Mouse (Mus musculus) T-helper 1 cell (primary cell): ENCODE results near the gene Spag17.
"Not testable (repeated sequence)": the region's sequence is repeated elsewhere in the genome, so short reads cannot be mapped to it uniquely, and the experiment has no call there.

Source experiments
- in situ Hi-C: fragments of 300-600 bp; cut with MboI, MseI; formaldehyde crosslinking; loops from one replicate; pipeline ENCODE4 v1.15.1; 2025; ENCODE audit warnings: high pct_unique_total_duplicates

Spag17 gene

DNA sequence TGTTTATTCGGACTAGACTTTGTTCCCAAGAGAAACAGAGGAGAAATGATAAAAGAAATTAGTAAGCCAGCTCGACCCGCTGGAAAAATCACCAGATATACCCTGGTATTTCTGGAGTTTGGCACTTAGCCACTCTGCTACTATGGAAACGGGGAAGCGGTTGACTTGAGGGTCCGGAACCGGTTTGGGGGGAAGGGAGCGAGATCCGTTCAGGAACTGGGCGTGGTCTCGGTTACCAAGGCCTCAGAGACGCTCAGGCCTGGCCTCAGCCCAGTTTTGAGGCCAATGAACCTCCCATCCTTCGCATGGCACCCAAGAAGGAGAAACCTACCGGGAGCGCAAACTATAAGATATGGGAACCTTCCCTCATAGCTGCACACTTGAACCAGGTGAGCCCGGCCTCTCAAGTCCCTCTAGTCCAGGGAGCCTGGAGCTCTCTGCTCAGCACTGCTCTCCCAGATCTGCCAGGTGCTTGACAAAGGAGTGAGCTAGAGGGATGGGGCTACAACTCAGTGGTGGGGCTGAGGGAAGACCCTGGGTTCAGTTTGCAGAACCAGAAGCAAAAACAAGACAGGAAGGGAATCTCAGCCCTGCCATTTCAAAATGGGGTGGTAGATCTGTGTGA lies at the start of gene Spag17:
Gene Spag17 (plus strand): TSS at position 220 of the 625 bp plus-strand sequence.
- in situ Hi-C loops, result no loop called here

- in situ Hi-C loops, result no loop called here
Measured at GRCm38 (mm10) chr3:99842333-99842732, 42.9 kb upstream of the Spag17 start.

DNA sequence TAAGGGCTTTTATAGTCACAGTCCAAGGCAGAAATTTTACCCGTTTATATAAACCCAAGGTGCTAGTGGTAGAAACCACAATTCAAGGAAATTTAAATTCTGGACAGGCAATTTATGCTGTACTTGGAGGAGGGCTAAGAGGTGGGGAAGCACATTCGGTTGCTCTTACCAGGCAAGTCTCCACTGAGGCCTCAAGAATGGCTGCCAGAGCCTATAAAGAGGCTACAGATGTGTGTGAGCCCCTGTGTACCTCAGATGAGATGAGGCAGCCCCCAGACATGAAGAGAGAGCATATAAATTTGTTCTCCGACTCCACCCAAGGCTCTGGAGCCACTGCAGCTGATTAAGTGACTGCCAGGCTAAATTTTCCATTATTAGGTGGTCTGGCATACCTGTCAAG lies 42.4 kb upstream of the Spag17 start:
- in situ Hi-C loops, result no loop called here

DNA sequence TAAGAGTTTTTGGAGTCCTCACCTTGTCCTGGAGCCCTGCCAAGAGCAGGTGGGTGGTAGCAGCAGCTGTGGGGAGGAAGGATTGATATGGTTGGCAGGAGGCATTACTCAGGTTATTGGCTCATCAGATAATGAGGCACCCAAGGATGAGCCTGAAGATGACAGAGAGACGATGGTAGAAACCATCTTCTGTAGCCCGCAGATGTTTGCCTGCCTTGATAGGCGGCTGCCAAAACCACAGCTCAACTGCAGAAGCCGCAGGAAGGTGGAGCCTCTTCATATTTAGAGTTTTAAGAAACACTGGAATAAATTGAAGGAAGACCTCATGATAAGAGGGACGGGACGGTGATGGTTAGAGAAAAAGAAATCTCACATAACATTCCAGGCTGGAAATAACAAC lies 42.0 kb upstream of the Spag17 start:
- in situ Hi-C loops, result no loop called here

DNA sequence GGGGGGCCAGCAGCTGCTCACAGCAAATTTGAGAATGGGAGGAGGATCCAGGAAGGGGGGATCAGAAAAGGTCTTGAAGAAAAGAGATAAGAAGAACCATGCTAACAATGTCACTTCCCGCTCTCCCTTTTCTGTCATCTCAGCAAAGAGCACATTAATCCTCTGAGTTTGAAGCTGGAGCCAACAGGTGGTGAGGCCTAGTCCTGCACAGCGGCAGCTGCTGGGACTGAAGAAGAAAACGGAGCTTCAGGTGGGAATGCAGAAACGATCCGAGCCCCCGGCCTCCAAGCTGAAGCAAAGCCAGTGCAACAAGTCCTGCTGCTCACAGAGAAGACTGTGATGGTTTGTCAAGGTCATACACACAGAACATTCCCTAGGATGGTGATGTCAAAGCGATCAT lies 34.3 kb upstream of the Spag17 start:
- in situ Hi-C loops, result no loop called here

GRCm38 (mm10) chr3:99854595-99854994 lies 30.6 kb upstream of the Spag17 start:
- in situ Hi-C loops, result no loop called here

GRCm38 (mm10) chr3:99858922-99859321 lies 26.3 kb upstream of the Spag17 start:
- in situ Hi-C loops, result no loop called here

DNA sequence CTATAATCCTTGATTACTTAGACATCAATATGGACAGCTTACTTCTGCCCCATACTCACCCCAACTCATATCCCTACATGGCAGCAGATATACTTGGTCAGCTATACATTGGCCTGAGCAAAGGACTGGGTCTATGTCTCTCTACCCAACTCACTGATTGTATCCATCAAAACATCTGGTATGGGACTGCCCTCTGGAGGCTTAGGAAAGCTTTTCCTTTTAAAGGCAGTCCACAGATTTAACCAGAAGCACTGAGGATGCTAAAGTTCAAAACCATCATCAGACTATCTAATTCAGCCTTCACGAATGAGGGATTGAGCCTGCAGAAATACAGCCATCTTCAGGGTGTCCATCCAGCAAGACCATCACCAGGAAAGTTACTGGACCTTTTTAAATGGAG lies 20.5 kb upstream of the Spag17 start:
- in situ Hi-C loops, result no loop called here

DNA sequence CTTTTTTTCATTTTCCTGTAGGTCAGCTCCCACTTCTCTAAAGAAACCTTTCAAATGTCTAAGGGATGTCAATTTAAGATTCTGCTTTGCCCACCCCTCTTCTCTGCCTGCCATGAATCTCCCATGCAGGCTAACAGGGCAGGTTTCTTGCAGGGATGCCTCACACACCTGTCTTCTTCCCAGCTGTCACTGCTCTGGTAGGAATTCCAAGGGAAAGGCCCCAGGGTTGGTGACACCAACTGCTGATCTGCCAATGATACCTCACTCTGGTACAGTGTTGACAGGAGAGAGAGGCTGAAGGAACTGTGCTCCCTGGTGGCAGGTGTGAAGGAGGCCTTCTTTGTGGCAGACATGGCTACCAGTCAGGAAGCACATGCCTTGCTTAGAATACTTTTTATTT lies 10.1 kb upstream of the Spag17 start:
- in situ Hi-C loops, result no loop called here

DNA sequence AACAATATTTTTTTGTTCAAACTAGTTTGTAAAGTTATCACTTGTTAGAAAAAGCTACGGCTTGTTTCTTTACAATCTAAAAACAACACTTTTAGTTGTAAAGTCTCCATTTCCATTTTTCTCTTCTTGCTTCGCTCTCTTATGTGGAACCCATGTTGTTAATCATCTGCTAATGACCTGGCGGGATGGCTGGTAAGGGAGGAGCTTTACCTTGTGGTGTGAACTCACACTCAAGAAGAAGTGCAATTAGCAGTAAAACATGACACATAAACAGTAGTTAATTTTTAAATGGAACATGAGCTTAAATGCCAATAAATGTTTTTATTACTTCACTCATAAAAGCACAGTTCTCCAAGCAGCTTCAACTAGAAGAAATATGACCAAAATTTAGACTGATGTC lies 3.7 kb upstream of the Spag17 start:
- in situ Hi-C loops, result no loop called here

DNA sequence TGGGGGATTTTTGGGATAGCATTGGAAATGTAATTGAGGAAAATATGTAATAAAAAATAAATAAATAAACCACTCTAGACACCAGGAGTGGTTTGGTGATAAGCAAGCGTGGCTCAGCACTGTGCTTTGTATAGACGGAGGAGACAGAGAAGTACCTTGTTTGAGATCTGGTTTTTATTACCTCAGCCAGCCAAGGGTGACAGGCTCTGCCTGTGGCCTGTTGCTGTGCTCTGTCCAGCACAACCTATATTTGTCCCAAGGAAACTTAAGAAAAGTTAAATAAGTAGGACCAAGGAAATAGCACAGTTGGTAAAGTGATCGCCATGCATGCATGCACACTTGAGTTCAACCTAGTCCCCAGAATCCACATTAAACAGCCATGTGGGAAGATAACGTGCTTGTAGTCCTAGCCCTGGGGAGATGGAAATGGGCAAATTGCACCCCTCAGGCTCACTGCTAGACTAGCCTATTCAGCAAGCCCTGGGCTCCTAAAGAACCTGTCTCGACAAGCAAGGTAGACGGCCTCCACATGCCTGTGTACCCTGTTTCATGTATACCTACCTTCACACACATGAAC lies 1.1 kb upstream of the Spag17 start:
- in situ Hi-C loops, result no loop called here

DNA sequence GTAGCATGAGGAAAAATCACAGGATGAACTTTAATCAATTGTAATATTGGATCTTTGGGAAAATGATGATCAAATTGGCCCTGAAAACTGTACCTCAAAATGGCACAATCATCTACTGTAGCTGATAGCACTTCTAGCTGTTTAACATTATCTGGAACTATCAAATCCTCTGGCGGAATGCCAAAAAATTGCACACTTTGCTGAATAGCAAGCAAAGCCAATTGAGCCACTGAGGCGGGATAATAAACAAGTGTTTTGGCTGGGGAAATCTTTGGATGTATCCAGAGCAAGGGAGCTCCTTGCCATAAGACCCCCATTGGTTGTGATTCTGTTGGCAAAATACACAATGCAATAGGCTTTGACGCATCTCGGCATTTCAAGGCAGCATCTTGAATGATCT lies 9.5 kb downstream of the Spag17 start:
- in situ Hi-C loops, result not testable (repeated sequence)

DNA sequence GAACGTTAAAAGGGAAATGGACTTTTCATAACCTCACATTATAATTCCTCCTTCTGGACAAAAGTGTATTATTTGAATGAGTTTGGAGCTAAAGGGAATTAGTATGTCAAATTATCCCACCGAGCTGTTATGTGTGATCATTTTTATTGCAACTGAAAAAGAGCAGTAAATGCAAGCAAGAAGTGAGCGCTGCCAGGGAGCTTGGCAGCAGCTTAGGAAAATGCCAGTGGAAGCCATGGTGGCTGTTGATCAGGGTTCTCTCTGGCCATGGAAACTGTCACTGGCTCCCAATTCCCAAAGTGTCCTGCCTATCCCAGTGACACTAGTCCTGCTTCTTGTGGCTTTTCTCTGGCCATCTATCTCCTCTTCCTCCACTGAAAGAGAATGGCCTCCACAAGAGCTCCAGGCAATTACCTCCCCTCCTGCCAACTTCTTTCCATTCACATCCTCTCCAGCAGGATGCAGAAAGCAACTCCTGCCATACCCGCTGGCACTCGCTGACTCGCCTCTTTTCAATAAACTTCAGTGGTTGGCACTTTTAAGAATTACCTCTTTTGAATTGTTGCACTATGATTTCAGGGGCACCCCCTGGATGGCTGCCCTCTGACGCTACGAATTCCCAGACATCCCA lies 28.7 kb downstream of the Spag17 start:
- in situ Hi-C loops, result no loop called here

GRCm38 (mm10) chr3:99922944-99923343 lies 37.7 kb downstream of the Spag17 start:
- in situ Hi-C loops, result no loop called here

DNA sequence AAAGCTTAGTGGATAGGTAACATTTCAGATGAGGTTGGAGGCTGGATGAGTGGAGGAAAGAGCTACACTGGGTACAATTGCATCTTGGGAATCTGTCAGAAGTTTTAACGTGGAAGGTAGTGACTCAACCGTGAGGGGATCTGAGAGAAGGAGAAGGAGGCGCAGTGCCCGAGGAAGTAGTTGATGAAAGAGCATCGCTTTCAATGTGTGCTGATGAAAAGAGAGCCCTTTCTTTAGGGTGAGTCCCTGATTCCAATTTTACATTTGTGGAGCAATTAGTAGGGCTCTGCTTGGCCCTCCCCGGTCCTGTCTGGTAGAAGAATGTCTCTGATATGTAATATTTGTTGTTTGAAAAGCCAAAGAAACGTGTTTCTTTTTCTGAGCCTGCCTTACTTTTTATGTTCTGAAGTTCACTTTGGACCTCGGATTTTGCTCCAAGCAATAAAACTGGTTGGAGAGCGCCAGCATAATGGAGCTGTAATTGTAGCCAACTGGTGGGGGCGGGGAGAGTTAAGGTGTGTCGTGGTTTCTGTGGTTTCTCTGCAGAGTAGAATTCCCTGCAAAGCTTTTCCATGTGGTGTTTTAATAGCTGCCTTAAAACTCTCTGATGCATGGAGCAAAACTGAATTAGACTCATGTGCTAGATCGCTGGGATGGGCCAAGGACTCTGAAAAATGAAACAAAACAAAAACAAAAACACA lies 45.9 kb downstream of the Spag17 start:
- in situ Hi-C loops, result no loop called here

DNA sequence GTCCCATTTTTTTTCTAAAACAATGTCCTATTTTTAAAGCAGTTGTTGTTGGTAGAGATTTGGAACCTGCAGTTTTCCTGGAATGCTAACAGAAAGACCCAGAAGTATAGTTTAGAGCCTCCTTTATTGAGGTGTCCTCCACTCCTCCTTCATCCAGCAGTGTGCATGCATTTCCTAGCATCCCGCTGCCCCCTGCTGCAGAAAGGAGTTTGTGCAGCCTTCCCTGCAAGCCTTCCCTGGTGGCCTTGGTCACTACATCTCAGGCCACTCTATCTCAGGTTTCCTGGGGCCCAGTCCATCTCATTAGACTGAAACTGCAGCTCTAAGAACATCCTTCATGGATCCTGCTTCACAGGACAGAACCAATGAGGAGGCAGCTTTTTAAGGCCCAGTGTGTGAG lies 51.0 kb downstream of the Spag17 start:
- in situ Hi-C loops, result no loop called here

- in situ Hi-C loops, result no loop called here
Measured at GRCm38 (mm10) chr3:99938611-99939286, 53.5 kb downstream of the Spag17 start.

DNA sequence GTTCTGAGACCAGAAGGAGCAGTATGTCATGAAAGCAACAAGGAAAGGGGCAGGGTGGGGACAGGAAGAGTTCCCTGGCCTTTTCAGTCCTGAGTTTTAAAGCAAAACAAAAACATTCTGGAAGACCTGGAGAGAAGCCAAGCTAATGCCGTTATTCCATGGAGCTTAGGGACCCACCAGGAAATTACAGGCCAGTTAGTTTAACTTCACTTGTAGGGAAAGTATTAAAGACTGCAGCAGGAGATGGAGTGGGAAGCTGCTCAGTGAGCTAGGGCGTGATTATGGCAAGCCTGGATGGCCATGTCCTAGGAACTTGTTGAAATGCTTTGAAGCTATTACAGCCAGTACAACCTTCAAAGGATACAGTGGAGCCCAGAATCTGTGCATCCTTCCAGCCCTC lies 60.0 kb downstream of the Spag17 start:
- in situ Hi-C loops, result no loop called here

- in situ Hi-C loops, result no loop called here
Measured at GRCm38 (mm10) chr3:99954039-99954602, 68.9 kb downstream of the Spag17 start.

DNA sequence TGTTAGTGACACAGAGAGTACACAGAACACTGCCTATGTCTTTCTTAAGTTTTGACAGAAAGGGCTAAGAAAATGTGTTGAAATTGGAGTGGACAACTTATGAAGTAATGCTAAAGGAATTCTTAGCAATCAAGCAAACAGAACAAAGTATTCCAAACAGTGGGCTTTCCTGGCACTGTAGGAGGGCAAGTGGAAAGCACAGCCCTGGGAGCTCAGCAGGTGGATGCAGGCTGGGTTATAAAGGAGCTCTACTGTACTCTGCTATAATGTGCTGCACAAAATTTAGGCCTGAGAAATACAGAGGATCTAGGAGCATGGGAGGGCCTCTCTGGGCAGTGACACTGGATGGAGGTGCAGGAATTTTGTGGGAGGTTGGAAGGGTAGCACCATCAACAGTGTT lies 71.3 kb downstream of the Spag17 start:
- in situ Hi-C loops, result no loop called here

DNA sequence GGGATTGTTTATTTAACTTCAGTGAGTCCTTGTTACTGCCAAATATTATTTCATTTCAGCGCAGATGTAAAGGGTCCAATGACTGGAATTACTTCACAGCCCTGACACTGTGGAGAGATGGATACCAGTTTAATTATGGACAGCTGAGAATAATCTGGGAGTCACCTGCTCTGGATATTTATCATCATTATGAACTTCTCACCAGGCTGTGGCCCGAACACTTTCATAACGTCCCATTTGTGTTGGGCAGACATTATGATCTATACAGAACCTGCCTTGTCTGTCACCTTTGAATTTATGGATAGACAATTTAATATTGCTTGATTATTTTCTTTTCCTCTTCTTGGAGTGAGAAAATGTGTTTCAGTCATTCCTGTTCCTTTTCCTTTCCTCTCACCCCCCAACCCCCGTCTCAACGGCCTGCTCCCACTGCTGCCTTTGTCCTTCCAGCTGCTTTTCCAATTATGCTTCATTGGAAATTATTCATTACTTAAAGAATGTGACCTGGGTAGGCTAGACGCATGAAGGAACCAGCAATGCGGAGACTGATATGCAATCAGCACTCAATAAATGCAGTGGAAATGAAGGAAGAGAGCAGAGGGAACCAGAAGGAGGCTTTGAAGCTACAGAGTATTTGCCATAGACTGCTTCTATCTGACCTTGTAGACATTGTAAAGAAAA lies 74.7 kb downstream of the Spag17 start:
- in situ Hi-C loops, result no loop called here
